Mouse (Mus musculus) lung, postnatal 0 days (tissue): ENCODE results near the gene Dera. TPM values are rescaled to one million over a fixed set of nuclear protein-coding genes. Genes with fewer than 3 reads are reported as not detected.

Source experiments
- ATAC-seq: fragments of 200-750 bp; cut with Nextera tagmentation; 2 replicates; pipeline ENCODE4 v1.8.0; 2017; ENCODE audit warnings: moderate library complexity
- DNase-seq: peaks from one replicate; pipeline ENCODE4 v3.0.0-alpha.2; 2016; ENCODE audit warnings: low spot score
- H3K27ac ChIP-seq: fragments of 300-500 bp; sonication (generic); 2 replicates; pipeline ENCODE4 v1.5.1; 2014; ENCODE audit warnings: antibody characterized with exemption, mild to moderate bottlenecking, low read length, mixed read lengths
- H3K27me3 ChIP-seq: fragments of 300-500 bp; sonication (generic); replicated peaks from 2 replicates; pipeline ENCODE4 v1.6.1; 2014; ENCODE audit warnings: low read length, mixed read lengths; ENCODE audit not compliant: insufficient read depth
- H3K36me3 ChIP-seq: fragments of 300-500 bp; sonication (generic); 2 replicates; pipeline ENCODE4 v1.6.1; 2014; ENCODE audit warnings: low read length, mixed read lengths; ENCODE audit not compliant: insufficient read depth
- H3K4me1 ChIP-seq: fragments of 300-500 bp; sonication (generic); 2 replicates; pipeline ENCODE4 v1.6.1; 2014; ENCODE audit warnings: antibody characterized with exemption, low read depth, low read length, mixed read lengths; ENCODE audit not compliant: insufficient read depth
- H3K4me2 ChIP-seq: fragments of 300-500 bp; sonication (generic); replicated peaks from 2 replicates; pipeline ENCODE4 v1.6.1; 2014; ENCODE audit warnings: low read depth, mild to moderate bottlenecking, low read length, moderate library complexity, mixed read lengths
- H3K4me3 ChIP-seq: fragments of 300-500 bp; sonication (generic); 2 replicates; pipeline ENCODE4 v1.5.1; 2014; ENCODE audit warnings: low read depth, low read length
- H3K9ac ChIP-seq: fragments of 300-500 bp; sonication (generic); replicated peaks from 2 replicates; pipeline ENCODE4 v1.6.1; 2014; ENCODE audit warnings: low read depth, mild to moderate bottlenecking
- H3K9me3 ChIP-seq: fragments of 300-500 bp; sonication (generic); 2 replicates; pipeline ENCODE4 v1.6.1; 2016; ENCODE audit warnings: low read length, mixed read lengths
- CTCF ChIP-seq: IDR thresholded peaks from 2 replicates; pipeline ENCODE4 v1.5.1; 2016; ENCODE audit warnings: antibody characterized with exemption, mild to moderate bottlenecking
- EP300 ChIP-seq: IDR thresholded peaks from 2 replicates; pipeline ENCODE4 v1.6.1; 2016; ENCODE audit warnings: antibody characterized with exemption, mild to moderate bottlenecking, control low read depth
- WGBS: fragments of 180-500 bp; shearing (Covaris S2); extraction: QIAGEN DNeasy Blood & Tissue Kit; methylation state at CpG from one replicate; pipeline ENCODE4 v1.1.7; 2014; 5-methylcytosine and 5-hydroxymethylcytosine counted together
- polyA plus RNA-seq: library from polyadenylated mRNA; unstranded; fragments of >200 nt; fragmentation: Nextera tagmentation; extraction: Ambion mirVana; gene quantifications from 2 replicates; pipeline ENCODE4 v1.2.1, GENCODE M21; 2015

The Dera gene
- polyA plus RNA-seq, 1 experiment from 2014 or later: 30.7 TPM

- TF ChIP-seq EP300 (no peak), CTCF (no peak)
- H3K4me1 ChIP-seq: no peaks in the 10 kb centered on the region
- H3K4me2 ChIP-seq: no peak overlapping the region
- no peak for DNase-seq
- no peak for ATAC-seq
- no peak overlapping the region for H3K27ac ChIP-seq
- 77% methylated on average over 12 of the region's 12 CpGs for WGBS
- H3K9ac ChIP-seq: no peak overlapping the region
- no peaks in the 10 kb centered on the region for H3K36me3 ChIP-seq
- no peaks in the 10 kb centered on the region for H3K27me3 ChIP-seq
- H3K9me3 ChIP-seq: no peaks in the 10 kb centered on the region
- no peak overlapping the region for H3K4me3 ChIP-seq
Measured at GRCm38 (mm10) chr6:137829056-137829776, 74.9 kb downstream of the Dera start.

GRCm38 (mm10) chr6:137836799-137837198, 82.5 kb downstream of the Dera start:
- H3K9ac ChIP-seq: no peak overlapping the region
- H3K4me1 ChIP-seq: no peaks in the 10 kb centered on the region
- no peaks in the 10 kb centered on the region for H3K36me3 ChIP-seq
- no peak overlapping the region for H3K4me2 ChIP-seq
- no peaks in the 10 kb centered on the region for H3K27me3 ChIP-seq
- no peak overlapping the region for H3K4me3 ChIP-seq
- 88% methylated on average over 13 of the region's 13 CpGs for WGBS
- TF ChIP-seq CTCF (no peak), EP300 (no peak)
- ATAC-seq: no peak
- no peak overlapping the region for H3K27ac ChIP-seq
- DNase-seq: no peak
- no peaks in the 10 kb centered on the region for H3K9me3 ChIP-seq

GRCm38 (mm10) chr6:137843337-137843736, 89.0 kb downstream of the Dera start:
- Histone ChIP-seq H3K27me3 (no peaks in the 10 kb centered on the region), H3K4me3 (no peak overlapping the region), H3K9ac (no peak overlapping the region), H3K9me3 (no peaks in the 10 kb centered on the region), H3K36me3 (no peaks in the 10 kb centered on the region), H3K4me1 (no peaks in the 10 kb centered on the region), H3K4me2 (no peak overlapping the region), H3K27ac (no peak overlapping the region)
- WGBS: 73% methylated on average over 3 of the region's 3 CpGs
- TF ChIP-seq EP300 (no peak), CTCF (no peak)
- no peak for ATAC-seq
- no peak for DNase-seq

GRCm38 (mm10) chr6:137857198-137858194, 103.2 kb downstream of the Dera start:
- no peaks in the 10 kb centered on the region for H3K36me3 ChIP-seq
- H3K4me1 ChIP-seq: no peaks in the 10 kb centered on the region
- H3K4me3 ChIP-seq: no peak overlapping the region
- no peak for ATAC-seq
- no peaks in the 10 kb centered on the region for H3K9me3 ChIP-seq
- no peak overlapping the region for H3K9ac ChIP-seq
- H3K27ac ChIP-seq: no peak overlapping the region
- no peak for DNase-seq
- no peaks in the 10 kb centered on the region for H3K27me3 ChIP-seq
- H3K4me2 ChIP-seq: no peak overlapping the region
- TF ChIP-seq CTCF (no peak), EP300 (no peak)
- 88% methylated on average over 10 of the region's 10 CpGs for WGBS

- TF ChIP-seq CTCF: no peak
- Histone ChIP-seq H3K4me3 (no peak overlapping the region), H3K4me1 (no peaks in the 10 kb centered on the region), H3K36me3 (no peaks in the 10 kb centered on the region), H3K27me3 (no peaks in the 10 kb centered on the region), H3K27ac (no peak overlapping the region), H3K4me2 (no peak overlapping the region), H3K9me3 (no peaks in the 10 kb centered on the region), H3K9ac (no peak overlapping the region)
- WGBS: 87% methylated on average over 7 of the region's 7 CpGs
- ATAC-seq (no peak), DNase-seq (no peak)
Measured at GRCm38 (mm10) chr6:137869903-137870580, 115.7 kb downstream of the Dera start.

- H3K27me3 ChIP-seq: no peaks in the 10 kb centered on the region
- no peak for DNase-seq
- WGBS: 83% methylated on average over 6 of the region's 6 CpGs
- no peak for ATAC-seq
- no peak overlapping the region for H3K4me3 ChIP-seq
- no peak overlapping the region for H3K9ac ChIP-seq
- H3K4me2 ChIP-seq: no peak overlapping the region
- no peaks in the 10 kb centered on the region for H3K4me1 ChIP-seq
- H3K36me3 ChIP-seq: no peaks in the 10 kb centered on the region
- TF ChIP-seq CTCF (no peak), EP300 (no peak)
- no peaks in the 10 kb centered on the region for H3K9me3 ChIP-seq
- no peak overlapping the region for H3K27ac ChIP-seq
Measured at GRCm38 (mm10) chr6:137870667-137871066, 116.3 kb downstream of the Dera start.
